8 mouse cellular contexts compared by ENCODE assay signal in the genomic region with DNA sequence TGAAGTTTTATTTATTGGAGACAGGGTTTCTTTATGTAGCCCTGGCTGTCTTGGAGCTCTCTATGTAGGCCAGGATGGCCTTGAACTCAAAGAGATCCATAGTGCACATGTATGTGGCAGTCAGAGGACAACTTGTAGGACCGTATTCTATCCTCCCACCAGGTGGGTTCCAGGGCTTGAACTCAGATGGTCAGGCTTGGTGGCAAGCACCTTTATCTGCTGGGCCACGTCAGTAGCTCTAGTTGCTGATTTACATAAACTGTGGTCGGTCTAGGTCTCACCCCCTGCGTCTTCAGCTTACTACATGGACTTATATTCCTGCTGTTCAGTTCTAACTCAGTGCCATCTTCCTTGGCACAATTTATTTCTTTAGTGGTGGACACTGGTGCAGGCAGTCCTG. TPM values are rescaled to one million over a fixed set of nuclear protein-coding genes. Genes with fewer than 3 reads are reported as not detected.
DNase-seq lines count a peak whose midpoint lies in the region; ATAC-seq and TF ChIP-seq lines count a peak whose summit lies in the region.
"Had no signal": no experiment of that assay in that cellular context is flagged by ENCODE, and none has a peak within 500 bp of the region (broad histone marks: within the 10 kb centered on the region; RNA-seq: fewer than 3 reads in every experiment).

No protein-coding gene starts in this region.

- no peak for DNase-seq in midbrain, embryonic 14.5 days
- DNase-seq in MEL (ENCODE audit: low read depth, low spot score): peak; percentile 57
- no peak for DNase-seq in gastrocnemius, postnatal 4 days (ENCODE audit: low spot score in 2 of 2)
- no peak for DNase-seq in Muller cell, postnatal 12 days (ENCODE audit: inconsistent ontology term)

- H3K9ac ChIP-seq in forebrain, embryonic 15.5 days (replicated peaks): no peak overlapping the region
- H3K9ac ChIP-seq in forebrain, embryonic 16.5 days (replicated peaks; ENCODE audit: low read depth, low read length): no peak overlapping the region
- no peak overlapping the region for H3K9ac ChIP-seq in midbrain, embryonic 12.5 days (replicated peaks)
- no peak overlapping the region for H3K9ac ChIP-seq in midbrain, embryonic 14.5 days (replicated peaks; ENCODE audit: low read length)
- H3K9ac ChIP-seq in MEL (ENCODE audit: control insufficient read depth, low read depth, low read length, poor library complexity, severe bottlenecking): peak overlapping the region; percentile 13; the same call in 1 of the 2 replicates

- H3K27me3 ChIP-seq in forebrain, embryonic 15.5 days: no peaks in the 10 kb centered on the region
- H3K27me3 ChIP-seq in forebrain, embryonic 16.5 days (replicated peaks; ENCODE audit: control insufficient read depth, insufficient read depth, low read length): no peaks in the 10 kb centered on the region
- no peaks in the 10 kb centered on the region for H3K27me3 ChIP-seq in midbrain, embryonic 12.5 days
- no peaks in the 10 kb centered on the region for H3K27me3 ChIP-seq in midbrain, embryonic 14.5 days (ENCODE audit: control insufficient read depth, insufficient read depth, low read length)
- no peaks in the 10 kb centered on the region for H3K27me3 ChIP-seq in MEL (ENCODE audit: control insufficient read depth in 1 of 2, insufficient read depth in 2 of 2, low read length in 2 of 2)

- H3K9me3 ChIP-seq in forebrain, embryonic 15.5 days: no peaks in the 10 kb centered on the region
- H3K9me3 ChIP-seq in forebrain, embryonic 16.5 days (ENCODE audit: control insufficient read depth, low read length): no peaks in the 10 kb centered on the region
- no peaks in the 10 kb centered on the region for H3K9me3 ChIP-seq in midbrain, embryonic 12.5 days
- no peaks in the 10 kb centered on the region for H3K9me3 ChIP-seq in midbrain, embryonic 14.5 days (ENCODE audit: control insufficient read depth, low read length)
- H3K9me3 ChIP-seq in MEL (replicated peaks; ENCODE audit: insufficient read depth, low read length): no peaks in the 10 kb centered on the region
- H3K9me3 ChIP-seq: hindbrain, embryonic 10.5 days had no signal

- no peak for TF ChIP-seq POLR2A in MEL (IDR thresholded peaks at IDR 0.05; ENCODE audit: control insufficient read depth in 1 of 2, insufficient read depth in 1 of 2, low read depth in 1 of 2, low read length in 2 of 2, poor library complexity in 1 of 2)

- WGBS in forebrain, embryonic 15.5 days: 82% methylated on average over 4 of the region's 4 CpGs
- WGBS in forebrain, embryonic 16.5 days: 83% methylated on average over 4 of the region's 4 CpGs
- 73% methylated on average over 4 of the region's 4 CpGs for WGBS in midbrain, embryonic 12.5 days
- 74% methylated on average over 4 of the region's 4 CpGs for WGBS in midbrain, embryonic 14.5 days

- no peak overlapping the region for H3K4me3 ChIP-seq in forebrain, embryonic 15.5 days
- H3K4me3 ChIP-seq in forebrain, embryonic 16.5 days (replicated peaks; ENCODE audit: low read length): no peak overlapping the region
- H3K4me3 ChIP-seq in midbrain, embryonic 12.5 days: no peak overlapping the region
- no peak overlapping the region for H3K4me3 ChIP-seq in midbrain, embryonic 14.5 days (replicated peaks; ENCODE audit: low read depth, low read length)
- no peak overlapping the region; a peak in 1 of 4 replicates for H3K4me3 ChIP-seq in MEL (ENCODE audit: control insufficient read depth in 1 of 2, insufficient read depth in 1 of 2, low read depth in 2 of 2, low read length in 2 of 2)

- no peak for TF ChIP-seq RAD21 in MEL (IDR thresholded peaks at IDR 0.05; ENCODE audit: low read depth, low read length)

- H3K4me1 ChIP-seq in forebrain, embryonic 15.5 days: peaks cover 5% of the 10 kb centered on the region; the same call in 1 of the 2 replicates
- H3K4me1 ChIP-seq in forebrain, embryonic 16.5 days (replicated peaks; ENCODE audit: control insufficient read depth, insufficient read depth, low read length): peaks cover 3% of the 10 kb centered on the region; the same call in 1 of the 2 replicates
- H3K4me1 ChIP-seq in midbrain, embryonic 12.5 days: no peaks in the 10 kb centered on the region
- H3K4me1 ChIP-seq in midbrain, embryonic 14.5 days (ENCODE audit: control insufficient read depth, insufficient read depth, low read length): no peaks in the 10 kb centered on the region
- H3K4me1 ChIP-seq in MEL (ENCODE audit: control insufficient read depth in 1 of 2, insufficient read depth in 2 of 2, low read length in 2 of 2): peaks cover 17 to 19% of the 10 kb centered on the region in 2 experiments

- H3K27ac ChIP-seq in forebrain, embryonic 15.5 days (replicated peaks): no peak overlapping the region
- H3K27ac ChIP-seq in forebrain, embryonic 16.5 days (ENCODE audit: low read length): no peak overlapping the region
- no peak overlapping the region for H3K27ac ChIP-seq in midbrain, embryonic 12.5 days (replicated peaks)
- no peak overlapping the region for H3K27ac ChIP-seq in midbrain, embryonic 14.5 days (replicated peaks; ENCODE audit: low read depth, low read length)
- H3K27ac ChIP-seq in MEL (ENCODE audit: control insufficient read depth, low read depth, low read length): no peak overlapping the region

- no peak for TF ChIP-seq EP300 in MEL (IDR thresholded peaks at IDR 0.05; ENCODE audit: low read depth in 1 of 2, low read length in 2 of 2)

- no peak for TF ChIP-seq CTCF in MEL (IDR thresholded peaks at IDR 0.05 in 2 of 3, conservative IDR thresholded peaks at IDR 0.05 in 1 of 3; ENCODE audit: control insufficient read depth in 1 of 3, insufficient read depth in 1 of 3, low read depth in 2 of 3, low read length in 3 of 3, poor library complexity in 1 of 3, severe bottlenecking in 1 of 3)

- ATAC-seq in forebrain, embryonic 15.5 days (replicated peaks): 0 out of 2 replicates have a peak, but pooled peaks have one; percentile 50
- ATAC-seq in forebrain, embryonic 16.5 days: no peak
- peak; percentile 41; the same call in 1 of the 2 replicates for ATAC-seq in midbrain, embryonic 12.5 days (ENCODE audit: low FRiP score, low read depth)
- ATAC-seq in midbrain, embryonic 14.5 days (ENCODE audit: low FRiP score, low TSS enrichment): no peak

- H3K36me3 ChIP-seq in forebrain, embryonic 15.5 days: peaks cover 3% of the 10 kb centered on the region; the same call in 1 of the 2 replicates
- no peaks in the 10 kb centered on the region for H3K36me3 ChIP-seq in forebrain, embryonic 16.5 days (ENCODE audit: control insufficient read depth, insufficient read depth)
- H3K36me3 ChIP-seq in midbrain, embryonic 12.5 days: peaks cover 5% of the 10 kb centered on the region
- peaks cover 13% of the 10 kb centered on the region; the same call in 1 of the 2 replicates for H3K36me3 ChIP-seq in midbrain, embryonic 14.5 days (ENCODE audit: control insufficient read depth, insufficient read depth, low read length)
- H3K36me3 ChIP-seq in MEL (ENCODE audit: control insufficient read depth in 1 of 2, insufficient read depth in 2 of 2, low read length in 2 of 2): peaks cover 0 to 8% of the 10 kb centered on the region in 2 experiments; a peak in 2 of 4 replicates

- H3K4me2 ChIP-seq in forebrain, embryonic 15.5 days (replicated peaks): no peak overlapping the region
- H3K4me2 ChIP-seq in forebrain, embryonic 16.5 days (ENCODE audit: low read length): no peak overlapping the region
- H3K4me2 ChIP-seq in midbrain, embryonic 12.5 days (replicated peaks): no peak overlapping the region
- H3K4me2 ChIP-seq in midbrain, embryonic 14.5 days (ENCODE audit: low read length): no peak overlapping the region

- no peaks in the 10 kb centered on the region for H3K79me2 ChIP-seq in MEL (ENCODE audit: control insufficient read depth, insufficient read depth, low read length, poor library complexity)

TF ChIP-seq in MEL, 35 proteins besides CTCF, POLR2A, EP300 and RAD21:
- TF ChIP-seq GATA1 (IDR thresholded peaks at IDR 0.05; ENCODE audit: low read depth, low read length) (no peak), CHD2 (IDR thresholded peaks at IDR 0.05; ENCODE audit: low read length) (no peak), ZKSCAN1 (IDR thresholded peaks at IDR 0.05; ENCODE audit: low read depth, low read length) (no peak), MYC (IDR thresholded peaks at IDR 0.05; ENCODE audit: low read depth, low read length) (no peak), ELF1 (IDR thresholded peaks at IDR 0.05; ENCODE audit: low read depth, low read length) (no peak), ZMIZ1 (IDR thresholded peaks at IDR 0.05; ENCODE audit: low read depth, low read length) (no peak), TAL1 (IDR thresholded peaks at IDR 0.05; ENCODE audit: low read length) (no peak), KAT2A (conservative IDR thresholded peaks at IDR 0.05; ENCODE audit: low read depth, low read length) (no peak), MAZ (IDR thresholded peaks at IDR 0.05; ENCODE audit: low read depth, low read length) (no peak), MAFK (IDR thresholded peaks at IDR 0.05; ENCODE audit: borderline replicate concordance, low read depth, low read length) (no peak), MEF2A (IDR thresholded peaks at IDR 0.05; ENCODE audit: extremely low read depth, insufficient replicate concordance, low read depth, low read length, poor library complexity, severe bottlenecking) (no peak), POLR2AphosphoS5 (IDR thresholded peaks at IDR 0.05; ENCODE audit: borderline replicate concordance, low read depth, low read length) (no peak), ZC3H11A (IDR thresholded peaks at IDR 0.05; ENCODE audit: low read depth, low read length) (no peak)

RNA-seq across cellular contexts. Expression of a gene that starts 21.2 kb away (rescaled TPM):
- 46.7 and 50.8 TPM in 2 replicates for polyA plus RNA-seq in forebrain, embryonic 15.5 days (2015; fragmentation: Nextera tagmentation; extraction: Ambion mirVana)
- 46.7 and 51.0 TPM in 2 replicates for polyA plus RNA-seq in forebrain, embryonic 16.5 days (2015; fragmentation: Nextera tagmentation; extraction: Ambion mirVana)
- 58.2 and 61.4 TPM in 2 replicates for polyA plus RNA-seq in midbrain, embryonic 12.5 days (2016; fragmentation: Nextera tagmentation; extraction: Ambion mirVana)
- polyA plus RNA-seq in midbrain, embryonic 14.5 days (2014; fragmentation: Nextera tagmentation; extraction: Ambion mirVana): 37.5 and 43.2 TPM in 2 replicates
- 4.6 and 5.9 TPM in 2 replicates for total RNA-seq in MEL (2012; rRNA removed)
- 10 to 100 TPM in 1 of 2 experiments, not detected in 1; 11.4 TPM for polyA plus RNA-seq in MEL (2012; ENCODE audit: insufficient read depth in 1 of 2, insufficient read length in 2 of 2, low read depth in 1 of 2, low replicate concordance in 2 of 2, missing spikeins in 1 of 2)
- 10 to 100 TPM; 27.2 to 28.2 TPM for total RNA-seq in gastrocnemius, postnatal 4 days (2021)

Comparison
In these comparisons a context has a peak if more than half of its experiments do, and no peak if none do; other contexts are left out.
1. ATAC-seq: peak in forebrain, embryonic 15.5 days (single experiment) and midbrain, embryonic 12.5 days (single experiment); none in forebrain, embryonic 16.5 days (single experiment) and midbrain, embryonic 14.5 days (single experiment).